Mouse (Mus musculus) right cerebral cortex, postnatal 25 days (tissue): ENCODE measurements around the gene Wdr34.

Experiments used
- DNase-seq: peaks from one replicate; pipeline ENCODE4 v3.0.0; 2022

The Wdr34 gene

GRCm38 (mm10) chr2:30048699-30049388 is at the start of gene Wdr34:
Gene Wdr34 (minus strand): TSS chr2:30048881.
- DNase-seq, result peak; percentile 97

GRCm38 (mm10) chr2:30095882-30096527 is 47.3 kb upstream of the Wdr34 start:
- no peak for DNase-seq

GRCm38 (mm10) chr2:30094208-30094588 is 45.5 kb upstream of the Wdr34 start:
- no peak for DNase-seq

- peak; percentile 93 for DNase-seq
These were observed 45.0 kb upstream of the Wdr34 start, which contains the start of gene Zdhhc12 for GRCm38 (mm10) chr2:30093471-30094207. Gene Zdhhc12 (minus strand): TSS chr2:30093648.

GRCm38 (mm10) chr2:30092280-30092918 is 43.7 kb upstream of the Wdr34 start:
- DNase-seq, result no peak

GRCm38 (mm10) chr2:30091521-30091920 is 42.8 kb upstream of the Wdr34 start:
- no peak for DNase-seq

- DNase-seq, result no peak
These were observed 38.6 kb upstream of the Wdr34 start for GRCm38 (mm10) chr2:30087310-30087709.

GRCm38 (mm10) chr2:30084632-30085031 is 36.0 kb upstream of the Wdr34 start:
- DNase-seq, result no peak

GRCm38 (mm10) chr2:30084113-30084512 is 35.4 kb upstream of the Wdr34 start:
- DNase-seq, result no peak

GRCm38 (mm10) chr2:30080181-30080800 is 31.6 kb upstream of the Wdr34 start:
- no peak for DNase-seq

- no peak for DNase-seq
These were observed 30.1 kb upstream of the Wdr34 start for GRCm38 (mm10) chr2:30078760-30079159.

GRCm38 (mm10) chr2:30078349-30078712 is 29.6 kb upstream of the Wdr34 start:
- no peak for DNase-seq

- peak; percentile 70 for DNase-seq
These were observed 29.0 kb upstream of the Wdr34 start, which contains the start of gene Pkn3 for GRCm38 (mm10) chr2:30077502-30078348. Gene Pkn3 (plus strand): TSS chr2:30077684.

- no peak for DNase-seq
These were observed 28.3 kb upstream of the Wdr34 start for GRCm38 (mm10) chr2:30076959-30077358.

GRCm38 (mm10) chr2:30076439-30076838 is 27.8 kb upstream of the Wdr34 start:
- DNase-seq, result no peak

GRCm38 (mm10) chr2:30075625-30076024 is 26.9 kb upstream of the Wdr34 start:
- DNase-seq, result no peak

GRCm38 (mm10) chr2:30073285-30073684 is 24.6 kb upstream of the Wdr34 start:
- no peak for DNase-seq

- DNase-seq, result no peak
These were observed 24.2 kb upstream of the Wdr34 start for GRCm38 (mm10) chr2:30072875-30073274.

GRCm38 (mm10) chr2:30067962-30068361 is 19.3 kb upstream of the Wdr34 start:
- DNase-seq, result no peak

- DNase-seq, result peak; percentile 51
These were observed 18.6 kb upstream of the Wdr34 start for GRCm38 (mm10) chr2:30067031-30067888.
